Mouse (Mus musculus): ENCODE measurements at regions not wholly inside any gene's neighbourhood (a gene's known extent, or its start where the extent isn't known, plus 50 kb on each side); places are given as distances from the start of the nearest gene placed in this dataset.

- DNase-seq (ENCODE audit: low spot score in 2 of 2) = peak in 1 of 2 experiments; percentile 19
These were observed 95.5 kb downstream of the 1700017N19Rik start for GRCm38 (mm10) chr10:100685748-100686147.

GRCm38 (mm10) chr10:100695944-100696343 is 105.7 kb downstream of the 1700017N19Rik start:
- no peak for DNase-seq (ENCODE audit: low spot score in 2 of 2)

GRCm38 (mm10) chr10:100699206-100699605 is 108.9 kb downstream of the 1700017N19Rik start:
- DNase-seq (ENCODE audit: low spot score in 2 of 2) = no peak

- DNase-seq (ENCODE audit: low spot score in 2 of 2) = no peak
These were observed 110.3 kb downstream of the 1700017N19Rik start for GRCm38 (mm10) chr10:100700281-100701205.

- no peak for DNase-seq (ENCODE audit: low spot score in 2 of 2)
These were observed 111.7 kb downstream of the 1700017N19Rik start for GRCm38 (mm10) chr10:100701938-100702337.

- no peak for DNase-seq (ENCODE audit: low spot score in 2 of 2)
These were observed 125.9 kb downstream of the 1700017N19Rik start for GRCm38 (mm10) chr10:100716084-100716667.

- DNase-seq (ENCODE audit: low spot score in 2 of 2) = no peak
These were observed 128.3 kb downstream of the 1700017N19Rik start for GRCm38 (mm10) chr10:100718574-100718973.

GRCm38 (mm10) chr10:100741269-100741668 is 151.0 kb downstream of the 1700017N19Rik start:
- DNase-seq (ENCODE audit: low spot score in 2 of 2) = no peak

GRCm38 (mm10) chr10:100742065-100742464 is 151.8 kb downstream of the 1700017N19Rik start:
- peak; percentile 85 to 89 for DNase-seq (ENCODE audit: low spot score in 2 of 2)

- DNase-seq (ENCODE audit: low spot score in 2 of 2) = no peak
These were observed 155.9 kb downstream of the 1700017N19Rik start for GRCm38 (mm10) chr10:100746151-100746550.

GRCm38 (mm10) chr10:100754957-100755356 is 164.7 kb downstream of the 1700017N19Rik start:
- DNase-seq (ENCODE audit: low spot score in 2 of 2) = no peak

GRCm38 (mm10) chr10:100774252-100774651 is 184.0 kb downstream of the 1700017N19Rik start:
- DNase-seq (ENCODE audit: low spot score in 2 of 2) = no peak

- DNase-seq (ENCODE audit: low spot score in 2 of 2) = no peak
These were observed 201.9 kb downstream of the 1700017N19Rik start for GRCm38 (mm10) chr10:100792166-100792565.

GRCm38 (mm10) chr10:100792569-100792968 is 202.3 kb downstream of the 1700017N19Rik start:
- DNase-seq (ENCODE audit: low spot score in 2 of 2) = no peak

- DNase-seq (ENCODE audit: low spot score in 2 of 2) = peak; percentile 20 to 26
These were observed 205.1 kb downstream of the 1700017N19Rik start for GRCm38 (mm10) chr10:100795215-100795972.

- no peak for DNase-seq (ENCODE audit: low spot score in 2 of 2)
These were observed 221.4 kb downstream of the 1700017N19Rik start for GRCm38 (mm10) chr10:100811639-100812038.

GRCm38 (mm10) chr10:100834794-100835193 is 244.5 kb downstream of the 1700017N19Rik start:
- DNase-seq (ENCODE audit: low spot score in 2 of 2) = no peak

GRCm38 (mm10) chr10:100853213-100853612 is 262.9 kb downstream of the 1700017N19Rik start:
- no peak for DNase-seq (ENCODE audit: low spot score in 2 of 2)

GRCm38 (mm10) chr10:100856509-100856908 is 266.2 kb downstream of the 1700017N19Rik start:
- no peak for DNase-seq (ENCODE audit: low spot score in 2 of 2)

GRCm38 (mm10) chr10:100865501-100866181 is 275.4 kb downstream of the 1700017N19Rik start:
- DNase-seq (ENCODE audit: low spot score in 2 of 2) = peak; percentile 69 to 79

GRCm38 (mm10) chr10:100868360-100868916 is 278.2 kb downstream of the 1700017N19Rik start:
- no peak for DNase-seq (ENCODE audit: low spot score in 2 of 2)
